Comparison of ENCODE assay signal across 16 mouse cellular contexts in the genomic region with DNA sequence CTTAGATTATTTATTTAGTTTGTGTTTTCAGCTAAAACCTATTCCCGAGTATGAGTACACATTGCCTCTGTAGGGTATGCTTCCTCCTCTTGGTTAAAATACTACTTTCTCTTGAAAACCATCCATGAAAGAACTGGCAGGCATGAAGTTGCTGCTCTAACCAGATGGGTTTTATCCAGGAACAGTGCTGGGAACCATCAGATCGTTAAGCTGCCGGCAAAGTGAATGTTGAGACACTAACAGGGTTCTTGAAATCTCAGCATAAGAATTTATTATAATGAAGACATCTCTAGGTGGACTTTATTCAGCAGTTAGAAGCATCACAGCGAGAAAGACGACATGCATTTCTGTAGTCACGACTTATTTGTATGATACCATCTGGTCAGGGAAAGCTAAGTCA.
"Had no signal": no experiment of that assay in that cellular context is flagged by ENCODE, and none has a peak within 500 bp of the region (broad histone marks: within the 10 kb centered on the region; RNA-seq: fewer than 3 reads in every experiment).

No protein-coding gene starts in this region.

- H3K27me3 ChIP-seq: liver, embryonic 13.5 days; liver, embryonic 15.5 days; lung, embryonic 15.5 days; megakaryocyte, embryonic 14.5 days; midbrain, embryonic 13.5 days; midbrain, embryonic 15.5 days; neural tube, embryonic 12.5 days; stomach, embryonic 15.5 days had no signal

- H3K9me3 ChIP-seq: liver, embryonic 13.5 days; liver, embryonic 15.5 days; lung, embryonic 15.5 days; midbrain, embryonic 13.5 days; midbrain, embryonic 15.5 days; neural tube, embryonic 12.5 days; stomach, embryonic 15.5 days had no signal

- H3K27ac ChIP-seq: liver, embryonic 13.5 days; liver, embryonic 15.5 days; lung, embryonic 15.5 days; macrophage; midbrain, embryonic 13.5 days; midbrain, embryonic 15.5 days; neural tube, embryonic 12.5 days; stomach, embryonic 15.5 days; stomach, postnatal 0 days had no signal

- H3K9ac ChIP-seq: liver, embryonic 13.5 days; liver, embryonic 15.5 days; liver, postnatal 0 days; lung, embryonic 15.5 days; midbrain, embryonic 13.5 days; midbrain, embryonic 15.5 days; neural tube, embryonic 12.5 days; stomach, embryonic 15.5 days had no signal

- DNase-seq: liver, embryonic 13.5 days; liver, postnatal 0 days; right cerebral cortex, postnatal 14 days; thymus, adult 2 months; thymus, postnatal 25 days; thymus, postnatal 4 days had no signal

- H3K4me3 ChIP-seq: liver, embryonic 13.5 days; liver, embryonic 15.5 days; lung, embryonic 15.5 days; megakaryocyte, embryonic 14.5 days; midbrain, embryonic 13.5 days; midbrain, embryonic 15.5 days; neural tube, embryonic 12.5 days; stomach, embryonic 15.5 days had no signal

- H3K4me1 ChIP-seq: liver, embryonic 13.5 days; liver, embryonic 15.5 days; megakaryocyte, embryonic 14.5 days; stomach, embryonic 15.5 days had no signal

- ATAC-seq: liver, postnatal 0 days; midbrain, embryonic 13.5 days; midbrain, embryonic 15.5 days had no signal

- H3K4me2 ChIP-seq: liver, embryonic 13.5 days; liver, embryonic 15.5 days; lung, embryonic 15.5 days; midbrain, embryonic 11.5 days; midbrain, embryonic 13.5 days; midbrain, embryonic 15.5 days; neural tube, embryonic 12.5 days; stomach, embryonic 15.5 days had no signal

- H3K36me3 ChIP-seq: liver, embryonic 13.5 days; liver, embryonic 15.5 days; lung, embryonic 15.5 days; midbrain, embryonic 13.5 days; midbrain, embryonic 15.5 days; neural tube, embryonic 12.5 days; stomach, embryonic 15.5 days had no signal
